Mouse (Mus musculus): Measurements from ENCODE around the gene Hax1.
A peak's percentile ranks its signal among the peaks of the same experiment; 100 is the strongest.

The Hax1 gene

DNA sequence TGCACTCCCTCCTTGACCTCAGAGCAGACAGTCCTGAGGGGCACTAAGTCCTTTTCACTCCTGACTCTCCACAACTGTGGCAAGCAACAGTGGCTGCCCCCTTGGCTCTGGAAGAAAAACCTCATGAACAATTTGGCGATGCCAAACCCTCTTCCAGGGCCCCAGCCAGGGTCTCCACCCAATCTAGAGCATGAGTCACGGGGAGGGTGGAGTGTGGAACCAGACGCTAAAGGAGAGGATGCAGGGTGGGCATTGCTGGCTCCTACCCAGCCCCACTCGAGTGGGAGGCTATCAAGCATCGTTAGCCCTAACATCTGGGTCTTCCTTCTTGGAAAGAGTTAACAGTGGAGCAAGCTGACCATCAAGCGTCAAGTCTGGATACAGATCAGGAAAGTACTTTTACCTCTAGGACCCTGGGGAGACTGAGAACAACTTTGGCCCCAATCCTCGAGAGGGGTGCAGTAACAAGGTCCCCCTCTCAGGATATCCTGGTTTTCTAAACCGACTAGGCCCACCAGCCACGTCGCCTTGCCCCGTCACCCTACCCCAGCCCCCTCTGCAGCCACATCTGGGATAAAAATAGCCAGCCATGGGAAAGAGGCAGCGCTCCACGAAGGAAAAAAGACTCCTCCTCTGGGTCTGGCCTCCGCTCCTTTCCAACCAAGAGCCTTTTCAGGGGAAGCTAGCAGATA, 36.4 kb downstream of the Hax1 start:
- DNase-seq (ENCODE audit: low read depth, low spot score): peak; percentile 25

DNA sequence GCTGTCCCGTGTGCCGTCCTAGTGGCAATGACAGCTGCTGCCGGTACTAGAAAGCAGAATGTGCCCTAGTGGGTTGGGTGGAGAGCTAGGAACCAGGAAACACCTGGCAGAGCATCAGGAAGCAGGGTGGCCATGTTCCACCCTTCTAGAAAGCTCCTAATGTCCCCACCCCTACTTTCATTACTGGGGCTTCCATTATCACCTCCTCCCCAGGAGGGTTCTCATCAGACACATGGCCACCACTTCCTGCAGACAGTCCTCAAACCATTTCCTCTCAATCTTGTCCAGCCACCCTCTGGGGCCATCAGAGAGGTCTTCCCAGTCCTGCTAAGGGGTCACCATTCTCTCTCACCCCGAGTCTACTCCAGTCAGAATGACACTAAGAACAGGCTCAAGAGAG, 37.1 kb downstream of the Hax1 start:
- DNase-seq (ENCODE audit: low read depth, low spot score): peak; percentile 50

DNA sequence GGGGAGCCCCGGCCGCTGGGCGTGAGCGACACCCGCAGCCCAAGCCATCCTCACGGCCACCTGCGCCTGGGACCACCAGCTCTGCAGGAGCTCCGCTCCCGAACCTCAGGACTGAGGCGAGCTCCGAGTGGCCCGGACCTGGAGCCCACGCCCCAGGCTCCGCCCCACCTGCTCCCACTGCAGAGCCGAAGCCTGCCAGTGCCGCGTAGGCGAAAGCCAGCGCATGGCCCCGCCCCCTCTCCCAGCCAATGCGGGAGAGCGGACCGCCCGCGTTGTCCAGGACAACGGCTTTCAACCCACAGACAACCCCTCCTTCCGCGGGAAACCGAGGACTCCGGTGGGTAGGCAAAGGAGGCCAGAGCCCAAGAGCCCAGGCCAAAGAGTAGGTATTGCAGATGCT, 38.1 kb downstream of the Hax1 start:
- DNase-seq (ENCODE audit: low read depth, low spot score): peak; percentile 95

DNA sequence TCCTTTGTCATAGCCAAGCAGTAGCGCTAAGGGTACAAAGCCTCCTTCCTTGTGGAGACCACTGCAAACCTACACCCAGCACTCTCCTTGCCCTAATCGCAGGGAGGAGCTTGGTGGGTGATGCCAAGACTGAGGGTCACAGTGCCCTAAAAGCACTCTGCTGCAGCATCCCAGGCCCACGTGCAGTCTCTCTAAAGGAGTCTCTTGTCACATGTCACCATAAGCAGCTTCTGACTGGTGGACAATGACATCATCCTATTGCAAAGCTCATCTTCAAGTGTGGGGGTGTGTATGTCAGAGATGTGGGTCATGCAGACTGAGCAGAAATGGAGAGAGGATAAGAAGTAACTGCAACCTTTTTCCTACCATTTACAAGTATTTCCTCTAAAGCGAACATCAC, 39.1 kb downstream of the Hax1 start:
- DNase-seq (ENCODE audit: low read depth, low spot score): peak; percentile 32

DNA sequence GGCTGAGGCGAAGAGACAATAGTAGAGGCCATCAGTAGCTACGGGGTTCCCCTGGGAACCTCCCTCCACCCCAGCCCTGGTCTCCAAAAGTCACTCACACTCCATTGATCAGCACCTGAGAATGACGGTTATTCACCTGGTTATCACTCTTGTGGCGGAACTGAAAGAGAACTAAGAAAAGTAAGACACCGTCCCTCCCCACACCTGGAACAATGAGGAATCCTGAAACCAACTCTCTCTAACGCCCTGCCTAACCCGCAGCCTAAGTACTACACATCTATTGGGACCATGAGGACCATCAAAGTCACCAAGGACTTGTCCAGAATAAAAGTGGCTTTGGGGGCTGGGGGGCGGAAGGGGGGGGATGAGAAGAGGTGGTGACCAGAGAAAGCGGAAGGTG, 40.7 kb downstream of the Hax1 start:
- DNase-seq (ENCODE audit: low read depth, low spot score): no peak

DNA sequence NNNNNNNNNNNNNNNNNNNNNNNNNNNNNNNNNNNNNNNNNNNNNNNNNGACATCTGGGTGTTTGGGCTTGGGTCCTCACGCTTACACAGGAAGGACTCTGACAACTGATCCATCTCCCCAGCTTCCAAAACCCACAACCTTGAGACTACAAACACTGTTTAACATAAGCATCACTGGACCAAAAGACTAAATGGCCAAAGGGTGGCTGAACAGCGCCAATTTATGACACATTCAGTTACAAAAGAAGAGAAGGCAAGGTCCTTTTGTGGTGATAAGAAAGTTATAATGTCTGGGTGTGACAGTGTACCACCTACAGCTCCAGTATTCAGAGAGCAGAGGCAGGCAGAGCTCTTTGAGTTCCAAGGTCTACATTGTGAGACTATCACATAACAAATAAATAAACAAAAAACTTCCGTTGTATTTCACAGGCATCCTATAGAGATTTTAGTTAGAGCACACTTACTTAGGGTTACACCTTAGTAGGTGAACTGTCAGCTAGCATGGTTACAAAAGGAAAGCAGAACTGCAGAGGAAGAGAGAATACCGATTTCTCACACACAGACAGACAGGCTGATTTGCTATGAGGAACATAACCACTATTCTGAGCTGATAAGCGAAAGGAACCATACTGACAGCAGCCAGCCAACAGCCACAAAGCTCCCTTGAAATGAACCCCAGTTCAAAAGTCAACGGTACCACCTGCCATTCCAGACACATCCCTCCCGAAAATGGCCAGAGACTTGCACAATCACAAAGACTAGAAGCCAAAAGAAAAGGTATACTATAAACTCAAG, 42.2 kb downstream of the Hax1 start:
- DNase-seq (ENCODE audit: low read depth, low spot score): no peak

DNA sequence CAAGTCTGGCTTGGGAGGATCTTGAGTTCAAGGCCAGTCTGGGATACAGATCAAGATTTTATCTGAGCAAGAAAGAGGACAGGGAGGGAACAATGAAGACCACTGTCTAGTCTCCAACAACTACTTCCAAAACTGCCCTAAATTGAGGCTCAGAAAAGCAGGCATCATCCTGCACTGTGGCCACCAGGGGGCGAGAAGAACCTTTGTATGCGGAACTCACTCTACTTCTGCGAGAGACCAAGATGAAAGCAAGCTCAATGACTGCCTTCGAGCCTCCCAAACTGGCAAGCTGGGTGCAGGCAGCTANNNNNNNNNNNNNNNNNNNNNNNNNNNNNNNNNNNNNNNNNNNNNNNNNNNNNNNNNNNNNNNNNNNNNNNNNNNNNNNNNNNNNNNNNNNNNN, 45.2 kb downstream of the Hax1 start:
- peak; percentile 83 for DNase-seq (ENCODE audit: low read depth, low spot score)

DNA sequence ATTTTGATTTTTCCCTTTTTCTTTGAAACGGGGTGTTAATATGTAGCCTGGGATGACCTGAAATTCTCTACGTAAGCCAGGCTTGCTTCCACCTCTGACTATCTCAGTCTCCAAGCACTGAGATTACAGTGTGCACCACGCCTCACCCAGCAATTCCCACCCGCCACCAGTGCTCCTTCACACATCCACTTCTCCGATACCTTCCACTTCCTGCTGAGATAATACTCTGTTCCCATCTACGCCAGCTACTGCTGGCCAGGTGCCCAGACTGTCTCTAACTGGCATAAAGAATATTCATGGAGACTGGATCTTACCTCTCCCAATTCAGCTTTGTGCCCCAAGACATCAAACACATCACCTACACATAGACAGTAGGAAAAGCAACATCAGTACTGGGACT, 49.9 kb downstream of the Hax1 start:
- DNase-seq (ENCODE audit: low read depth, low spot score): no peak

DNA sequence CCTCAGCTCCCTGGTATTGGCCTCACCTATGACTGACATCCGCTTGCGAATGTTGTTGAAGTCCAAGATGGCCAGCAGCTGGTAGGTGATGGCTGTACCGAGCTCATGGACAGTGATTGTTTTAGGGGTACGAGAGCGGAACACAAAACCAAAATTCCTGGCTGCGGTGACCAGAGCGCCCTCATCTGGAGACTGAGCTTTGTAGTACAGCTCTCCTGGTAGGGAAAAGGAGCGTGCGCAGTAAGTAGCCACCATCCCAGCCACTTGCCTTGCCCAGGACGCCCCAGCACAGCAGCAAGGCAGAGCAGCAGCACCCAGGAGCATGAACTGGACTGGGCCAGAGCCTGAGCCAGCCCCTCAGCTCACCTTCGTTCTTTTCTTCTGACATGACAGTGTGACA, 50.6 kb downstream of the Hax1 start:
- DNase-seq (ENCODE audit: low read depth, low spot score): no peak
